Mouse (Mus musculus): Measurements from ENCODE around the gene Sfmbt1. TPM values are rescaled to one million over a fixed set of nuclear protein-coding genes. Genes with fewer than 3 reads are reported as not detected.

The Sfmbt1 gene
- polyA plus RNA-seq, 1 experiment from 2014 or later, result 15.5 TPM

DNA sequence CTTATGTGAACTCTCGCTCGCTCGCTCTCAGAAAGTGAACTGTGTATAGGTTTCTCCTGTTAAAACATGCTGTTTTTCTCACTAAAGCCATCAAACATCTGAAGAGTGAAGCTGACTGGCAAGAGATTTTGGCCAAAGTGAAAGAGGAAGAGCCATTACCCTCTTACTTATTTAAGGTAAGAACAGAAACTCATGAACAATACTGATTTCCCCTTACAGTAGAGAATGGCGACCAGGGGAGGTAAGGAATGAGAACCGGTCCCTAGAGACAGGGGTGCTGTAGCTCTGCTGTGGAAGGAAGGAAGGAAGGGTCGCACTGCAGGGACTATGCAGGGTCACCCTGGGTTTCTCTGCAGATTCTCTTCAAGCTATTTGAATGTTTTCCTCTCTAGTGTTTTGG is 70.0 kb downstream of the Sfmbt1 start:
- Histone ChIP-seq H3K36me3 (peaks cover 45% of the 10 kb centered on the region), H3K9ac (no peak overlapping the region), H3K4me1 (no peaks in the 10 kb centered on the region), H3K4me2 (replicated peaks) (no peak overlapping the region), H3K27me3 (no peaks in the 10 kb centered on the region), H3K27ac (no peak overlapping the region), H3K9me3 (no peaks in the 10 kb centered on the region), H3K4me3 (no peak overlapping the region)
- 92% methylated on average over 6 of the region's 6 CpGs for WGBS
- no peak for ATAC-seq (ENCODE audit: low FRiP score, low read depth)

DNA sequence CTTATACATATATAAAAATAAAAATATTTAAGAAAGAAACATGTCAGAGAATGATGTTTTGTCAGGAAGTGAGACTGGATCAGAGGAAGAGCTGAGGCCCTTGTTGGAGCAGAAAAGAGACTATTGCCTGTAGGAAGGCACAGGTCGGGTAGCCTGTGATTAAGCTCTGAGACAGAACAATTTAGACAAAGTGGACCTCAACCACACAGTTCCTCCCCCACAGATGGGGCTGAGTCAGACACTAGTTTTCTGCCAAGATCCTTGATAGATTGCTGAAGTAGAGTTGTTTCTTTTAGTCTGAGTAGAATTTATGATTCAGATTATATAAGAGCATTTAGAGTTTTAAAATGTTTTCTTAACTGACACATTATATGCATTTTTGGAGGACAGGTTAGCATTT is 74.8 kb downstream of the Sfmbt1 start:
- Histone ChIP-seq H3K36me3 (peaks cover 57% of the 10 kb centered on the region), H3K4me1 (no peaks in the 10 kb centered on the region), H3K9ac (no peak overlapping the region), H3K4me2 (replicated peaks) (no peak overlapping the region), H3K27ac (no peak overlapping the region), H3K9me3 (no peaks in the 10 kb centered on the region), H3K27me3 (no peaks in the 10 kb centered on the region), H3K4me3 (no peak overlapping the region)
- 52% methylated on average over 1 of the region's 1 CpGs for WGBS
- ATAC-seq (ENCODE audit: low FRiP score, low read depth), result no peak

DNA sequence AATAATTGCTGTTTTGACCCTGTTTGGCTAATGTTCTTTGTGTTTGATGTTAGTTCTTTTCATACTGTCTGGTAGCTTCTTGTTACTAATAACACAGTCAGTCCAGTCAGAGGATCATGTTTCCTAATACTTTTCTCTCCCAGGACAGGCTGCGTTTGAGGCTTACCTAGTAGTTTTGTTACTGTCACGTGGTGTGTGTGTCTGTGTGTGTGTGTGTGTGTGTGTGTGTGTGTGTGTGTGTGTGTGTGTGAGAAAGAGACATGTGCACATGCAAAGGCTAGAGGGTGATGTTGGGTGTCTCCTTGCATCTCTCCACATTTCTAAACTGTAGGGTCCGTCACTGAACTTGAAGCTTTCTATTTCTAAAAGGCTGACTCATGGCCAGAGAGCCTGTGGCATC is 78.2 kb downstream of the Sfmbt1 start:
- Histone ChIP-seq H3K36me3 (peaks cover 45% of the 10 kb centered on the region), H3K4me1 (no peaks in the 10 kb centered on the region), H3K9ac (no peak overlapping the region), H3K27ac (no peak overlapping the region), H3K9me3 (no peaks in the 10 kb centered on the region), H3K27me3 (no peaks in the 10 kb centered on the region), H3K4me3 (no peak overlapping the region), H3K4me2 (replicated peaks) (no peak overlapping the region)
- no peak for ATAC-seq (ENCODE audit: low FRiP score, low read depth)
- WGBS, result 71% methylated on average over 3 of the region's 3 CpGs

DNA sequence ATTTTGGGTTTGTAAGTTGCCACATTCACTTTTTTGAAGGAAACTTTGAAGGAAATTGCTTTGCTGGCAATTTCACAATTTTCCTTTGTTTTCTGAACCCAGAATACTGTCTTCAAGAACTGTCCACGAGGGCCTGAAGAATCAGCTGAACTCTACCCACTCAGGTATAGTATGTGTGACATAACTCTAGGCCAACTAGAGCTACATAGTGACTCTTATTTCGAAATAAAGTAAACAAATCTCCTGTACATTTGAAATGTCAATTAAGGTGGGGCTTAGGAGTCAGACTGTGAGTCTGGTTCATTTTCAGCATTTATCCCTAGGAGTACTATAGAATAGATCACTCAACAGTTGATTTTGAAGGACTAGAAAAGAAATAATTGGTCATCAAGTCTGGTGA is 87.1 kb downstream of the Sfmbt1 start:
- 92% methylated on average over 2 of the region's 2 CpGs for WGBS
- H3K27ac ChIP-seq, result no peak overlapping the region
- no peak overlapping the region for H3K9ac ChIP-seq
- no peak for ATAC-seq (ENCODE audit: low FRiP score, low read depth)
- no peak overlapping the region for H3K4me2 ChIP-seq (replicated peaks)
- H3K27me3 ChIP-seq, result no peaks in the 10 kb centered on the region
- peaks cover 34% of the 10 kb centered on the region for H3K36me3 ChIP-seq
- no peaks in the 10 kb centered on the region for H3K9me3 ChIP-seq
- H3K4me1 ChIP-seq, result no peaks in the 10 kb centered on the region
- H3K4me3 ChIP-seq, result no peak overlapping the region

DNA sequence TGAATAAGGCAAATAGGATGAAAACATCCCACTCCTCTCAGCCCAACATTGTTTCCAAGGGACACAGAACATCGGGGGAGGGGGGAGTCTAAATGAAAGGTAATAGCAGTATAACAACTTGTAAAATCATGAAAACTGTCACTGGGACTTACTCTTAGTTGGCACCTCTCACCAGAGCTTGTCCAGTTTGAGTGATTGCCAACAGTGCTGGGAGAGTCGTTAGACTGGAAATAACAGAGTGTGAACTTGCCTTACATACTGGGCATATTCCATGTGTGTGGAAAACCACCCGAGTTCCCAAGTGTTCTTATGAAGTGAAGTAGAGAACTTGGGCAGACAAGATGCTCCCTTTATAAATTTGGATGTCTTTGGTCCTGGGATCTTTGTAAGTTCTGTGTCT is 106.5 kb downstream of the Sfmbt1 start:
- no peak overlapping the region for H3K27ac ChIP-seq
- no peaks in the 10 kb centered on the region for H3K27me3 ChIP-seq
- no peak overlapping the region for H3K4me3 ChIP-seq
- H3K4me2 ChIP-seq (replicated peaks), result no peak overlapping the region
- no peak for ATAC-seq (ENCODE audit: low FRiP score, low read depth)
- WGBS, result 78% methylated on average over 3 of the region's 3 CpGs
- peaks cover 16% of the 10 kb centered on the region for H3K4me1 ChIP-seq
- no peaks in the 10 kb centered on the region for H3K9me3 ChIP-seq
- H3K36me3 ChIP-seq, result peaks cover 32% of the 10 kb centered on the region
- no peak overlapping the region for H3K9ac ChIP-seq

DNA sequence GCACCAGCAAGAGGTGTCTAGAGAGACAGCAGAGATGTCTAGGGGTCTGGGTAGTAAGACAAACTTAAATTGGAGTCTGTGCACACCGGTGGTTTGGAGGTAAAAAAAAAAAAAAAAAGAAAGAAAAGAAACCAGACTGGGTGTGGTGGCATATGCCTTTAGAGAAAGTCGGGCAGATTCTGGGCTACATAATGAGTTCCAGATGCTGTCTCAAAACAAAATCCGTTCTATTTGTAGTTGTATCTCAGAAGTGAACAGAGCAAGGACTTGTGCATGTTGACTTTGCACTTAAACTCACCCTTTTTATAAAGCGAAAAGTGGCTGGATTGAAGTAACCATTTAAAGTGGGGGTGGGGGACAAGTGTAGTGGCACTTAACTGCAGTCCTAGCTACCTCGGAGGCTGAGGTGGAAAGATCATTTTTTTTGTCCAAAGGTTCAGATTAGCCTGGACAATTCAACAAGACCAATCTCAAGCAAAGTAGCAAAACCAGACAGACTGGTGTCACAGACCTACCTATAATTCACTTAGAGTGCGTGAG is 109.9 kb downstream of the Sfmbt1 start:
- no peak for ATAC-seq (ENCODE audit: low FRiP score, low read depth)
- WGBS, result 23% methylated on average over 6 of the region's 6 CpGs
- Histone ChIP-seq H3K4me1 (peaks cover 45% of the 10 kb centered on the region), H3K9ac (no peak overlapping the region), H3K4me2 (replicated peaks) (0 out of 2 replicates have a peak overlapping the region, but pooled peaks have one; percentile 90), H3K4me3 (no peak overlapping the region), H3K9me3 (no peaks in the 10 kb centered on the region), H3K36me3 (peaks cover 9% of the 10 kb centered on the region), H3K27ac (no peak overlapping the region), H3K27me3 (no peaks in the 10 kb centered on the region)

DNA sequence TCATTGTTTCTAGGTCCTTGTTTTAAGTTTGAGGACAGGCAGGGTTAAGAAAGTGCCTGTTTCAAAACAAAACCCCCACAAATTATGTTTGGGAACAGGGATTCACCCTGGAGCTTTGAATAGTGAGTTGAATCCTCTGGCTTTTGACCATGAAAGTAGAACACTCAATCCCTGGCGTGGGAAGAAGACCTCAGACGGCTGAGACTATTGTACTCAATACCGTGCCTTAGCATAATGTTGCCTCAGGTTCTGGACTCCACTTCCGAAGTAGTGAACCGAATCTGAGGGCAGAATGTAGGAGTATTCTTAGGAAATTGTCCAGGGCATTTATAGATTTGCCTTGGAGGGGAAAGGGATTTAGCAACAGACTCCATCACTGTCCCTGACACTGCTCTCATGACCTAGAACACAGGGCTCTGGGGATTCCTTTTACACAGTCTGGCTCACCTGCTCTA is 110.4 kb downstream of the Sfmbt1 start:
- 40% methylated on average over 5 of the region's 5 CpGs for WGBS
- peak overlapping the region; percentile 80; the same call in 1 of the 2 replicates for H3K27ac ChIP-seq
- ATAC-seq (ENCODE audit: low FRiP score, low read depth), result no peak
- peak overlapping the region; percentile 90 for H3K4me2 ChIP-seq (replicated peaks)
- peak overlapping the region; percentile 83 for H3K4me3 ChIP-seq
- peaks cover 45% of the 10 kb centered on the region for H3K4me1 ChIP-seq
- H3K9me3 ChIP-seq, result no peaks in the 10 kb centered on the region
- H3K36me3 ChIP-seq, result peaks cover 4% of the 10 kb centered on the region; the same call in 1 of the 2 replicates
- H3K27me3 ChIP-seq, result no peaks in the 10 kb centered on the region
- no peak overlapping the region; the same call in 1 of the 2 replicates for H3K9ac ChIP-seq

DNA sequence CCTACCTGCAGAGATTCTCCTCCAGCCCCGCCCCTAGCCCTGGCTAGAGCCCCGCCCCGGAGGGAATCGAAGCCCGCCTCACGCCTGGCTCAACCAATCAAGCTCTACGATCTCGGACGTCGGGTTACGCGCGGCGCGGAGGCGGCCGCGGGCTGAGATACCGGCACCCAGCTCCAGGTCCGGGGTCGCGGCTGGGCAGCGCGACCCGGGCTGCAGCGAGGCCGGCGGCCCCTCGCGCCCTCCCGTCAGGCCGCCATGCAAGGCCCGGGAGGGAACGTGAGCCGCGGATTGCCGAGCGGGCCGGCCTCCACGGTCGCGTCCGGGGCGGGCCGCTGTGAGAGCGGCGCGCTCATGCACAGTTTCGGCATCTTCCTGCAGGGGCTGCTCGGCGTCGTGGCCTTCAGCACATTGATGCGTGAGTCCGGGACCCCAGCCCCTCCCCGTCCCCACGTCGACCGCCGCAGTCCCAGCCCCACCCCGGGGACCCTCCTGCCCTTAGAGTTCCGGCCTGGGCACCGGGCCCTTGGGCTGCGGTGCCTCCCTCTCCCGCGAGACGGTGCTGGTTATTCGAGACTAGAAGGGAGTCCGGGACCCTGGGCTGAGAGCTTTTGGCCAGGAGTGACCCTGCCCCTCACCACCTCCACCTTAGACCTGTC is 111.0 kb downstream of the Sfmbt1 start, which contains the start of gene Tmem110:
Gene Tmem110, plus strand, starts transcription at position 115 of the 656 bp plus-strand sequence.
- H3K4me3 ChIP-seq, result peak within 1 kb of the TSS; percentile 83
- under 1% methylated on average over 68 of the region's 68 CpGs for WGBS

DNA sequence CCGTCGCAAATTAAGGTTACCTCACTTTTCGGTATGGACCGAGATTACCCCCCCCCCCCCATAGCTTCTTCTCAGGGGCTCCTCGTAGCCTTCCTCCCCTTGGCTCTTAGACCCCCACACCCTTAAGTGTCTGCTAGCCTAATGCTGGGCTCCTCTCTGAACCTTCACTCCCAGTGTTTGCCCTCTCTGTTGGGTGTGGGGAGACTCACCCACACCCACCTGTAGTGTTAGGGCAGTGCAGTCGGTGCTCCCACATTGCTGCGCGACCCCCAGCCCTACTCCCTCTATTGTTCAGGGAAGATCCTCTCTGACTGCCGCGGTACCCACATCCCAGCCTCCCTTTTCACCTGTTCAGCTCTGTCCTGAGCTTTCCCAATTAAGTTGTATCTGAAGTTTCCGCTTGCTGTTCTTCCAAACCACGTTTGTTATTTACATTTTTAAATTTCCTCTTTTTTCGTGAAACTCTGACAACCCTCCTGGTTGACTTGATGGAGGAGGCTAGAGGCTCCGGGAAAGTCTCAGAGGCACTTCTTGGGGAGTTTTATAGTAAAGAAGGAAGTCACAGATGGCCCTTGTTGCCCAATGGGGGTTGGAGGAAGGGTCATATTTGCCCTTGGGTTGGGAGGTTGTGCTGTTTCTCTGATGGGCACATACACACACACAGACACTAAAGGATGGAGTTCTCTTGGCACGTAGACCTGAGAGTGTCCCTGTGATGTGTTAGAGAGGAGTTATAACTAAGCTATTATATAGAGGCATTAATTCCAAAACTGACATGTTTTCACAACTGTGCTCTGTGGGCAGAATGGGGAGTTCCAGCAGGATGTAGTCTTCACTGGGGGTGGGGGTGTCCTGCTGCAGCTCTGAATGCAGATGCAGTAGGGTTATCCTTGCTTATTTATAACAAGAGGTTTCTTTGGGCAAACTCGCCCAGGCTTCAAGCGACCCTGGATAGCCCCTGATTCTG is 111.8 kb downstream of the Sfmbt1 start:
- Histone ChIP-seq H3K27me3 (no peaks in the 10 kb centered on the region), H3K4me3 (peak overlapping the region; percentile 83), H3K36me3 (no peaks in the 10 kb centered on the region), H3K4me2 (replicated peaks) (peak overlapping the region; percentile 90), H3K9ac (peak overlapping the region; percentile 89), H3K27ac (no peak overlapping the region; the same call in 1 of the 2 replicates), H3K9me3 (no peaks in the 10 kb centered on the region), H3K4me1 (peaks cover 45% of the 10 kb centered on the region)
- peak; percentile 30 for ATAC-seq (ENCODE audit: low FRiP score, low read depth)
- 20% methylated on average over 17 of the region's 17 CpGs for WGBS

More for the DNA sequence above, 111.0 kb downstream of the Sfmbt1 start, which contains the start of gene Tmem110:
- H3K4me2 ChIP-seq (replicated peaks), result peak within 1 kb of the TSS; percentile 90
- peak within 1 kb of the TSS; percentile 89 for H3K9ac ChIP-seq
- peak; percentile 92 for ATAC-seq (ENCODE audit: low FRiP score, low read depth)
- H3K9me3 ChIP-seq, result no peaks in the 10 kb centered on the region
- H3K27ac ChIP-seq, result peak within 1 kb of the TSS; percentile 80
- H3K4me1 ChIP-seq, result peaks cover 45% of the 10 kb centered on the region
- H3K27me3 ChIP-seq, result no peaks in the 10 kb centered on the region
- H3K36me3 ChIP-seq, result no peaks in the 10 kb centered on the region

DNA sequence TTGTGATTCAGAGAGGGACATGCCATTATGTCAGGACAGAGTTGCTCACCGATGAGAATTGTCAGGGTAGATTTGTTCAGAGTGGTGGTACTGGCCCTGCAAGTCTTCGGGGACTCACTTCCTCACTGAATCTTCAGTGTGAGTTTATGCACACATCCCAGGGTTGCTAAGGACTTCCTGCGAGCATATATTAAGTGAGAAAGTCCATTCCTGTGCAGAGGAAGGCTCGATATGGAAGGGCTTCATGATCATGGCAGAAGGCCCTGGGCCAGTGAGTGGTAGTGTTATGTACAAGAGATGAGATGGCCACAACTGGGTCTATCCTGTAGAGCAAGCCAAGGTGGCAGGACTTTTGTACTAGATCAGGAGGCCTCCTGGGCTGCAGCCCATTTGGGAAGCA is 112.8 kb downstream of the Sfmbt1 start:
- no peaks in the 10 kb centered on the region for H3K36me3 ChIP-seq
- no peaks in the 10 kb centered on the region for H3K27me3 ChIP-seq
- H3K4me2 ChIP-seq (replicated peaks), result peak overlapping the region; percentile 90
- no peak overlapping the region for H3K27ac ChIP-seq
- ATAC-seq (ENCODE audit: low FRiP score, low read depth), result no peak
- H3K4me1 ChIP-seq, result peaks cover 45% of the 10 kb centered on the region
- WGBS, result 80% methylated on average over 4 of the region's 4 CpGs
- H3K4me3 ChIP-seq, result no peak overlapping the region
- H3K9ac ChIP-seq, result no peak overlapping the region
- no peaks in the 10 kb centered on the region for H3K9me3 ChIP-seq

DNA sequence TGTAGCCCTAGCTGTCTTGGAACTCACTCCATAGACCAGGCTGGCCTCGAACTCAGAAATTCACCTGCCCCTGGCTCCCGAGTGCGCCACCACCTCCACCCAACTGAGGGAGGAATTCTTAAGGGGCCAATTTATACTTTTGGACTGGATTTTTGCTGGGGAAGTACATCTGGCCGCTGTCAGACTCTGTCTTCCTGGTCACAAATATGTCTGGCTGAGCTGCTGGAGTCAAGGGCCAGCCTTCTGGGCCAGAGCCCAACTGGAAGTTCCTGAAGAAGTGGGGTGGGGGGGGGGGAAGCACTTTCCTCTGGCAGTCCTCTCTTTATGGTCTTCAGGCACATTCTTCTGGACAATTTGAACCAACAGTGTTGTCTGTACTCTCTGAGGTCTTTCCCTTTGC is 113.4 kb downstream of the Sfmbt1 start:
- ATAC-seq (ENCODE audit: low FRiP score, low read depth), result no peak

More for the DNA sequence above, 113.4 kb downstream of the Sfmbt1 start:
- Histone ChIP-seq H3K4me3 (no peak overlapping the region), H3K9ac (no peak overlapping the region), H3K27me3 (no peaks in the 10 kb centered on the region), H3K4me2 (replicated peaks) (no peak overlapping the region), H3K4me1 (peaks cover 45% of the 10 kb centered on the region), H3K27ac (no peak overlapping the region), H3K9me3 (no peaks in the 10 kb centered on the region), H3K36me3 (no peaks in the 10 kb centered on the region)
- WGBS, result 83% methylated on average over 4 of the region's 4 CpGs

All from limb, embryonic 13.5 days (tissue).